Mouse (Mus musculus): ENCODE measurements around the gene Vwde. TPM values are rescaled to one million over a fixed set of nuclear protein-coding genes. Genes with fewer than 3 reads are reported as not detected.

The Vwde gene
- polyA plus RNA-seq, 1 experiment, result not detected

- no peaks in the 10 kb centered on the region for H3K36me3 ChIP-seq (ENCODE audit: control insufficient read depth, insufficient read depth)
- no peak overlapping the region for H3K4me3 ChIP-seq
- TF ChIP-seq POLR2A (IDR thresholded peaks at IDR 0.05; ENCODE audit: insufficient read length, low read depth) (no peak), E2F4 (IDR thresholded peaks at IDR 0.05; ENCODE audit: insufficient read depth) (no peak), MYOD1 (IDR thresholded peaks at IDR 0.05; ENCODE audit: control insufficient read depth in 1 of 3, insufficient read length in 2 of 3, low read depth in 2 of 3) (no peak), TCF3 (IDR thresholded peaks at IDR 0.05; ENCODE audit: insufficient read length, low read depth) (no peak), CEBPB (IDR thresholded peaks at IDR 0.05; ENCODE audit: insufficient read depth, poor library complexity, severe bottlenecking) (no peak), USF1 (IDR thresholded peaks at IDR 0.05; ENCODE audit: low read depth) (no peak), TCF12 (IDR thresholded peaks at IDR 0.05; ENCODE audit: insufficient read depth, poor library complexity, severe bottlenecking) (no peak), REST (IDR thresholded peaks at IDR 0.05; ENCODE audit: insufficient read depth, insufficient read length) (no peak), MYOG (IDR thresholded peaks at IDR 0.05; ENCODE audit: control insufficient read depth in 1 of 3, insufficient read depth in 1 of 3, insufficient read length in 2 of 3, low read depth in 2 of 3) (no peak), MAX (IDR thresholded peaks at IDR 0.05; ENCODE audit: low read depth) (no peak), SRF (IDR thresholded peaks at IDR 0.05; ENCODE audit: control insufficient read depth, insufficient read length, low read depth) (no peak), POLR2AphosphoS2 (IDR thresholded peaks at IDR 0.05; ENCODE audit: insufficient read length, low read depth) (no peak)
- no peak overlapping the region for H3K4me2 ChIP-seq (ENCODE audit: low read depth)
- no peak overlapping the region for H3ac ChIP-seq (ENCODE audit: control insufficient read depth, insufficient read length)
- no peaks in the 10 kb centered on the region for H3K27me3 ChIP-seq (ENCODE audit: control insufficient read depth, insufficient read depth, insufficient read length)
- no peaks in the 10 kb centered on the region for H3K79me2 ChIP-seq (ENCODE audit: control insufficient read depth, insufficient read depth)
Measured at GRCm38 (mm10) chr6:13197486-13197885, 27.3 kb downstream of the Vwde start.

- H3K79me2 ChIP-seq (ENCODE audit: control insufficient read depth, insufficient read depth), result no peaks in the 10 kb centered on the region
- no peaks in the 10 kb centered on the region for H3K27me3 ChIP-seq (ENCODE audit: control insufficient read depth, insufficient read depth, insufficient read length)
Measured at GRCm38 (mm10) chr6:13186836-13187235, 37.9 kb downstream of the Vwde start.

GRCm38 (mm10) chr6:13180061-13180460 is 44.7 kb downstream of the Vwde start:
- Histone ChIP-seq H3K36me3 (ENCODE audit: control insufficient read depth, insufficient read depth) (no peaks in the 10 kb centered on the region), H3K4me2 (ENCODE audit: low read depth) (peak overlapping the region; percentile 30), H3K27me3 (ENCODE audit: control insufficient read depth, insufficient read depth, insufficient read length) (no peaks in the 10 kb centered on the region), H3K79me2 (ENCODE audit: control insufficient read depth, insufficient read depth) (no peaks in the 10 kb centered on the region), H3K4me3 (no peak overlapping the region), H3ac (ENCODE audit: control insufficient read depth, insufficient read length) (no peak overlapping the region)
- TF ChIP-seq USF1 (IDR thresholded peaks at IDR 0.05; ENCODE audit: low read depth), result no peak
- no peak for TF ChIP-seq SRF (IDR thresholded peaks at IDR 0.05; ENCODE audit: control insufficient read depth, insufficient read length, low read depth)
- no peak for TF ChIP-seq POLR2AphosphoS2 (IDR thresholded peaks at IDR 0.05; ENCODE audit: insufficient read length, low read depth)
- TF ChIP-seq REST (IDR thresholded peaks at IDR 0.05; ENCODE audit: insufficient read depth, insufficient read length), result no peak
- no peak for TF ChIP-seq TCF3 (IDR thresholded peaks at IDR 0.05; ENCODE audit: insufficient read length, low read depth)
- no peak for TF ChIP-seq MYOD1 (IDR thresholded peaks at IDR 0.05; ENCODE audit: control insufficient read depth in 1 of 3, insufficient read length in 2 of 3, low read depth in 2 of 3)
- no peak for TF ChIP-seq MAX (IDR thresholded peaks at IDR 0.05; ENCODE audit: low read depth)
- TF ChIP-seq POLR2A (IDR thresholded peaks at IDR 0.05; ENCODE audit: insufficient read length, low read depth), result no peak
- no peak for TF ChIP-seq TCF12 (IDR thresholded peaks at IDR 0.05; ENCODE audit: insufficient read depth, poor library complexity, severe bottlenecking)
- no peak for TF ChIP-seq E2F4 (IDR thresholded peaks at IDR 0.05; ENCODE audit: insufficient read depth)
- TF ChIP-seq CEBPB (IDR thresholded peaks at IDR 0.05; ENCODE audit: insufficient read depth, poor library complexity, severe bottlenecking), result no peak
- TF ChIP-seq MYOG (IDR thresholded peaks at IDR 0.05; ENCODE audit: control insufficient read depth in 1 of 3, insufficient read depth in 1 of 3, insufficient read length in 2 of 3, low read depth in 2 of 3), result no peak

More at GRCm38 (mm10) chr6:13186836-13187235, 37.9 kb downstream of the Vwde start:
- TF ChIP-seq REST (IDR thresholded peaks at IDR 0.05; ENCODE audit: insufficient read depth, insufficient read length) (no peak), USF1 (IDR thresholded peaks at IDR 0.05; ENCODE audit: low read depth) (no peak), MYOG (IDR thresholded peaks at IDR 0.05; ENCODE audit: control insufficient read depth in 1 of 3, insufficient read depth in 1 of 3, insufficient read length in 2 of 3, low read depth in 2 of 3) (no peak), CEBPB (IDR thresholded peaks at IDR 0.05; ENCODE audit: insufficient read depth, poor library complexity, severe bottlenecking) (no peak), TCF3 (IDR thresholded peaks at IDR 0.05; ENCODE audit: insufficient read length, low read depth) (no peak), E2F4 (IDR thresholded peaks at IDR 0.05; ENCODE audit: insufficient read depth) (no peak), POLR2A (IDR thresholded peaks at IDR 0.05; ENCODE audit: insufficient read length, low read depth) (no peak)
- H3K4me3 ChIP-seq, result no peak overlapping the region
- no peak overlapping the region for H3K4me2 ChIP-seq (ENCODE audit: low read depth)
- H3K36me3 ChIP-seq (ENCODE audit: control insufficient read depth, insufficient read depth), result no peaks in the 10 kb centered on the region
- H3ac ChIP-seq (ENCODE audit: control insufficient read depth, insufficient read length), result no peak overlapping the region

DNA sequence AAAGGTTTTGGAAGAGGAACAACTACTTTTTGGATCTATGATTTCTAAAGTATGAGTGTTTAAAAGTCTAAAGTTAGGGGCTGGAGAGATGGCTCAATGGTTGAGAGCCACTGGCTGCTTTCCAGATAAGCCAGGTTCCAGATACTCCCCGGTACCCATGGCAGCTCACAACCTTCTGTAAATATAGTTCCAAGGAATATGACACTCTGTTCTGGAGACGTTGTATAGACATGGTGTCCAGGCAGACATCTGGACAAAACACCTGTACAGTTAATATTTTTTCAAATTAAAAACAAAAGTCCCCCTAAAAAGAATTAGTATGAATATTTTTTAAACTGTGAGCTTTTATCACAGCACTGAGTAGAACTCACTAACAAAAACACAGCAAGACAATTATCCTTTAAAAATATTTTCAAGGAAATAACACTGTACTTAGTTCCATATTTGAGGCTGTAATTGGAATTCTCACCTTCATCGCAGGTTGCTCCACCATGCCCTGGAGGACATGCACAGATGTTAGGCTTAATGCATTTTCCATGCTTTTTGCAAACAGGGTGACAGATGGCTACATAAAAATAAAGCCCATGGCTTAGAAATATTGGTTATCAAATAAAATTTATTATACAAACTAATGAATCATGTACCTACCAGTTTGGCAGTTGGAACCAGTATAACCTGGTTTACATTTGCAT is 55.2 kb downstream of the Vwde start:
- H3K79me2 ChIP-seq (ENCODE audit: control insufficient read depth, insufficient read depth), result no peaks in the 10 kb centered on the region
- no peak overlapping the region for H3ac ChIP-seq (ENCODE audit: control insufficient read depth, insufficient read length)
- TF ChIP-seq MYOG (IDR thresholded peaks at IDR 0.05; ENCODE audit: control insufficient read depth in 1 of 3, insufficient read depth in 1 of 3, insufficient read length in 2 of 3, low read depth in 2 of 3) (no peak), TCF3 (IDR thresholded peaks at IDR 0.05; ENCODE audit: insufficient read length, low read depth) (no peak), POLR2AphosphoS2 (IDR thresholded peaks at IDR 0.05; ENCODE audit: insufficient read length, low read depth) (no peak), SRF (IDR thresholded peaks at IDR 0.05; ENCODE audit: control insufficient read depth, insufficient read length, low read depth) (no peak), POLR2A (IDR thresholded peaks at IDR 0.05; ENCODE audit: insufficient read length, low read depth) (no peak), MAX (IDR thresholded peaks at IDR 0.05; ENCODE audit: low read depth) (no peak), TCF12 (IDR thresholded peaks at IDR 0.05; ENCODE audit: insufficient read depth, poor library complexity, severe bottlenecking) (no peak), MYOD1 (IDR thresholded peaks at IDR 0.05; ENCODE audit: control insufficient read depth in 1 of 3, insufficient read length in 2 of 3, low read depth in 2 of 3) (no peak), REST (IDR thresholded peaks at IDR 0.05; ENCODE audit: insufficient read depth, insufficient read length) (no peak), CEBPB (IDR thresholded peaks at IDR 0.05; ENCODE audit: insufficient read depth, poor library complexity, severe bottlenecking) (no peak), E2F4 (IDR thresholded peaks at IDR 0.05; ENCODE audit: insufficient read depth) (no peak), USF1 (IDR thresholded peaks at IDR 0.05; ENCODE audit: low read depth) (no peak)
- no peak overlapping the region for H3K4me3 ChIP-seq
- no peaks in the 10 kb centered on the region for H3K36me3 ChIP-seq (ENCODE audit: control insufficient read depth, insufficient read depth)
- no peaks in the 10 kb centered on the region for H3K27me3 ChIP-seq (ENCODE audit: control insufficient read depth, insufficient read depth, insufficient read length)
- no peak overlapping the region for H3K4me2 ChIP-seq (ENCODE audit: low read depth)

All from myocyte (in vitro differentiated cells).